Mouse (Mus musculus): ENCODE results near the gene Ghr.

Ghr gene

DNA sequence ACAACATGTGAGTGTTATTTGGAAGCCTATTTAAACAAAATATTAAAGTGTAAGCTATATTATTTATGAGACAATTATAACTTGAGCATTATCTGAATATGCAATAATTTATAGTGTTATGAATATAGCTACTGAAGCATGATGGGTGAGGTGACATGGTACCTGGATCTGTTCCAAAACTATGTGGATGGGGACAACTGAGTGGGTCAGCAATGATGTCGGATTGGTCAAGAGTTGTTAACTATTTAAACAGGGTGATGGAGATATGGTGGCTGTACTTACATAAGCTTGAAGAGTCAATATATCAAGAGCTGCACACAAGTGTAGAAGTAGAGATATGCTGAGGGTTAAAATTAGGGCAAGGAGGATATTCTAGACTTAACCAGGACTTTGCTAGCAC is 70.9 kb downstream of the Ghr start:
- no peak for DNase-seq

GRCm38 (mm10) chr15:3511639-3512171 is 71.6 kb downstream of the Ghr start:
- DNase-seq: no peak

DNA sequence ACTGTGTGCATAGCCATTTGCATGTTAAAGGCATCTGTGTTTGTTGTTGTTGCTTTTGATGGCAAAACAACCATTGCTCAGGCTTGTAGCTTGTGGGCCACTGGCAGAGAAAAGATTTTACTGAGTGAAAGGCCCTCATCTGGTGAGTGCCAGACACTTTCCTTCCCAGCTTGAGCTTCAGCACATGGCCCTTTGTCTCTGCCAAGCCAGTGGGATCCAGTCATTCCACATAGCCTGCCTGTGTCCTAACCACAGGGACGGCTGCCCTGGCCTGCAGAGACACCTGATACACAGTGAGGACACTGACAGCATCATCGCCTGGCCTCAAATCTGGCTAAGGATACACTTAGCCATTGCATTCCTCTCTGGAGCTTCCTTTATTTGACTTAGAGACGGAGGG is 74.2 kb downstream of the Ghr start:
- no peak for DNase-seq

DNA sequence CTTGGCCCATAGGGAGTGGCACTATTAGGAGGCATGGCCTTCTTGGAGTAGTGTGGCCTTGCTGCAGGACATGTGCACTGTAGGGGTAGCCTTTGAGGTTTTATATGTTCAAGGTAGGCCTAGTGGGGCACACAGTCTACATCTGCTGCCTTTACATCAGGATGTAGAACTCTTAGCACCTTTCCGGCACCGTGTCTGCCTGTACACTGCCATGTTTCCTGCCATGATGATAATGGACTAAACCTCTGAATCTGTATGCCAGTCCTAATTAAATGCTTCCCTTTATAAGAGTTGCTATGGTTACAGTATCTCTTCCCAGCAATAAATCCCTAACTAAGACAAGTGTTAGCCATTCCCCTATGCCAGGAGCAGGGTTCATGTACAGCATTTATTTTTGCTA is 76.0 kb downstream of the Ghr start:
- no peak for DNase-seq

- no peak for DNase-seq
Observed at GRCm38 (mm10) chr15:3504700-3505099, 78.6 kb downstream of the Ghr start.

DNA sequence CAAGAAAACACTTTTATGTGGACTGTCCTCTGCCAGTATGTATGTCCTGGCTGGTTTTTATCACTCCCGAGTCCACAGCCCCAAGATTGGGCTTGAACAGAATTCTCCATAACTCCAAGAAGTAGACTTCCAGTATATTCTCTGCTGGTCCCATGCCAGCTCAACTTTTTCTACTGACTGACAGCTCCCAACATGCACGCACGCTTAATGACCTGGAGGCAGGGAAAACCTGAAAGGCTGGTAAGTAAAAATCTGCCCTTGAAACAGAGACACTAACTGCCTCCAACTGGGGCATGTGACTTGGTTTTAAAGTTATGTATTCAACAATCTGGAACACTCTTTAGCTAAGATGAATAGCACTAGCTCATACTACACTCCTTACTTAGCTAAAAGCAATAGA is 81.6 kb downstream of the Ghr start:
- no peak for DNase-seq

GRCm38 (mm10) chr15:3499020-3499419 is 84.3 kb downstream of the Ghr start:
- no peak for DNase-seq

- DNase-seq: no peak
Observed at GRCm38 (mm10) chr15:3497946-3498580, 85.2 kb downstream of the Ghr start.

GRCm38 (mm10) chr15:3490868-3491267 is 92.4 kb downstream of the Ghr start:
- DNase-seq: no peak

DNA sequence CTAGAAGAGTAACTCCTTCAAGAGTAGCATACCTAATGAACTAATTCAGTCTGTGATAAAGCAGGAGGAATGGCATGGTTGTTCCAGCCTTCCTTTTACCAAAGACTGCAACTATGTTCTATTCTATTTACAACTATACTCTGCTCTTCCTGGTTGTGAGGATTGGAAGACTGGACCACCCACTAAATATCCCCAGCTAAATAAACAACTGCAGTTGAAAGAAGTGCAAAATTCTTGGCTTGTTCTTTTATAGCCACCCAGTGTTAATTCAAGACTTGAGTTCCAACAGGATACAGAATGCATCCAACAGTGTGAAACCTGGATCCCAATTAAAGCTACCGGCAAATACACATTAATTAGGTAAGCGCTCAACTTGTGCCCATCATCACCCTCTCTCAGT is 93.3 kb downstream of the Ghr start:
- no peak for DNase-seq

DNA sequence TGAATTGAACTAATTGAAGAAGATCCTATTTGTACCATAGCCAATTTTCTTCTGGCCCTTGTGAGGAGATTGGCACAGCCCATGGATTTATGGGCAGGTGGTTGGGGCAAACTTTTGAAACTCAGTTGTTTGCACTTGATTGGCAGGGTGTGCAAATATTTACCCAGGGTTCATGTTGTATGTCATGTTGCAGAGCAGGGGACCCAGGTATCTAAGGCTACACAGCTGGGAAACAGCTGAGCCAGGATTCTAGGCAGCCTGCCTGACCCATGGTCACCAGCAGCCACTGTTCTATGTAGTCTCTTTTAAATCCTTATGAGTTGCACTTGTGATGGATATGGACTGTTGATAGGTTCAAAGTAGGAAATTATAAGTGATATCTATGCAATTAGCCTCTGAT is 94.1 kb downstream of the Ghr start:
- no peak for DNase-seq

DNA sequence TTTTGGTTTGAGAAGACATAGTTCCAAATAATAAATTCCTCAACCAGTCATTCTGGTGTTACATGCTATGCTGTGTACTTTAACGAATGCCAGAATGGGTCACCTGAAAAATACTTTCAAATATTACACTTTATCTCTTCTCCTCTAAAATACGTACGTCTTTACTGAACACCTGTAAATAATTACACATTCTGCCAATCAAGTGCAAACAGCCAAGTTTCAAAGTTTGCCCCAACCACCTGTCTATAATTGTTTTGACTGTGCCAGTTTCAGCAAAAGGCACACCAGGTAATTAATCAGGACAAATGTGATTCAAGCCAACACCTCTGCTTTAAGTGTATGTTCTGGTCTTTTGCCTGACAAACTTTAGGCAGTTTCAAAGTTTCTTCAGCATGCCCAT is 94.7 kb downstream of the Ghr start:
- no peak for DNase-seq

- DNase-seq: no peak
Observed at GRCm38 (mm10) chr15:3486691-3487090, 96.6 kb downstream of the Ghr start.

GRCm38 (mm10) chr15:3485367-3485766 is 97.9 kb downstream of the Ghr start:
- DNase-seq: no peak

DNA sequence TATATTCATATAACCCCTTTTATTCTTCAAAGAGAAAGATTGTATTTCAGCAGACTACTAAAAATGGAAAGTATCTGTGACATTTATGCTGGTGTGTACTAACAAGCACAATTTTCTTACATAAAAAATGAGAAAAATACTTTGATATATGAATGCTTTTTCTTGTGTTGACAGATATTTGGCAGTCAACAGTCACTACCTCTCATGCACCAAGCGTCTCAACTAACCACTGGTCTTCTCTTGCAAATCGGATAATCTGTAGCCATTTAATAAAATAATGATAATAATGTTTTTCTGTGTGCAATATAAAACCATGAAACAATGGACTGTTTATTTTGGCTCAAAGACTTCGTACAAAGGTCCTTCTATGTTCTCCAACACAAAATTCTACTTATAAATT is 99.8 kb downstream of the Ghr start:
- no peak for DNase-seq

- no peak for DNase-seq
Observed at GRCm38 (mm10) chr15:3469230-3469629, 114.1 kb downstream of the Ghr start.

DNA sequence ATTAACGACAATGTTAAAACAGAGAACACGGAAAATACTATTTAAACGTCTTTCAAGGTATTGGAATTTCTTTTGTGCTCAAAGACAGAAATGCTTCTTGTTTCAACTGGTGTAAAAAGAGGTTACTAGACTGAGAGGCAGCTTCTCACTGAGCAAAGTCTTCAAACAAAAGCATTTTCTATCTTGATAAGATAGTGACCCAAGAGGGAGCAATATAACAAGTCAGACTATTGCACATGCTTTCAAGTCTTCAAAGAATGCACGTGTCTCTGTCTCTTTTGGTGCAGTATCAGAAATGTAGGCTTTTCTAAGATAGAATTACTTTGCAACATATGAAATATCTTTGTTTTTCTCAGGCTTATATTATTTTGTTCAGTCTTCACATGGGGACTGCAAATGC is 116.7 kb downstream of the Ghr start:
- DNase-seq: no peak

- DNase-seq: no peak
Observed at GRCm38 (mm10) chr15:3464754-3465153, 118.5 kb downstream of the Ghr start.

GRCm38 (mm10) chr15:3456543-3456942 is 126.7 kb downstream of the Ghr start:
- no peak for DNase-seq

DNA sequence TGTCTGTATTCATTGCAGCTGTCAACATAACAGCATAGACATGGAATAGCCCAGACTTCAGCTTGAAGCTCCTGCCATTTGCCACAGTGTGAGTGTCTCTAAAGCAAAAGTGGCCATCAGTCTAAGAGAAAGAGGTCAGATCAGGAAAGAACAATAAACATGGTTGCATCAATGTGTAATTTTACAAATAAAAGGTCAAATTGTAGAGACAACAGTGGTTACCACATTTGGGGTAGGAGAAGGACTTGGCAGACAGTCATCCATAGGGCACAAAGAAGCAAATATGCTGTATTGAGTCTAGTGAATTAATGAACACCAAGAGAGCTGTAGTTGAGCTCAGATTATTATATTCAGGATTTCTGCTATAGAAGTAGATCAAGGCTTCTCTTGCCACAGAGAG is 127.7 kb downstream of the Ghr start:
- DNase-seq: no peak

GRCm38 (mm10) chr15:3452080-3452752 is 131.1 kb downstream of the Ghr start:
- DNase-seq: no peak

GRCm38 (mm10) chr15:3449564-3449963 is 133.7 kb downstream of the Ghr start:
- DNase-seq: no peak

GRCm38 (mm10) chr15:3445285-3445909 is 137.9 kb downstream of the Ghr start:
- DNase-seq: no peak

DNA sequence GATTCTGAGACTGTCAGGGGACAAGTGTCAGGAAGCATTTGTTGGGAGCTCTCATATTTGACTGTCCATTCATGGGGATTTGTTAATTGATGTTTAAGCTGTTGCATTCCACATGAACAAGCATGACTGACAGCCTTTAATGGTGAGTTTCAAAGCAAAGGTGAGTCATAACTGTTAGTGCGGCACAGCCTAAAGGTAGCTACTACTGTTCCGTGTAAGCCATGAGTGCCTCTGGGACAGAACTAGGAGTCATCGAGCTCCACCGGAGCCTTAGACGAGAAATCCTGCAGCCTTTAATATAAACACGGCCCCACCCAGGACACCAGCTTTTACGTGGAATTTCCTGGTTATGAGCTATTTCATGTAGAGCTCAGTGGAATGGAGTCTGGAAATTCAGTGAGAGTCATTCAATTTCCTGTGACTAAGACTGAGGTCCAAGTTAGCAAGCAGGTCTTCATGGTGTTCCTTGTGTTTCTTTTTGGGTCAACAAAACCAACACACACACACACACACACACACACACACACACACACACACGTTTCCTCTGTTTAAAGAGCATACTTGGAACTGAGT is 138.8 kb downstream of the Ghr start:
- DNase-seq: no peak

All from cerebellum, adult 11-12 months (tissue).